Mouse (Mus musculus) C2C12 (cell line): ENCODE data around the gene Hmgb1. TPM values are rescaled to one million over a fixed set of nuclear protein-coding genes. Genes with fewer than 3 reads are reported as not detected.
"Not testable (repeated sequence)": the region's sequence is repeated elsewhere in the genome, so short reads cannot be mapped to it uniquely, and the experiment has no call there.

Experiments used
- H3K27me3 ChIP-seq: one replicate; pipeline ENCODE4 v1.6.1; 2011; ENCODE audit not compliant: control insufficient read depth, insufficient read depth, insufficient read length
- H3K36me3 ChIP-seq: one replicate; pipeline ENCODE4 v1.6.1; 2011; ENCODE audit not compliant: control insufficient read depth, insufficient read depth
- H3K4me3 ChIP-seq: one replicate; pipeline ENCODE4 v1.5.1; 2011; ENCODE audit warnings: mild to moderate bottlenecking, control low read depth; ENCODE audit not compliant: poor library complexity, insufficient read depth, severe bottlenecking
- H3K79me2 ChIP-seq: one replicate; pipeline ENCODE4 v1.6.1; 2011; ENCODE audit not compliant: control insufficient read depth, insufficient read depth
- H3K79me3 ChIP-seq: one replicate; pipeline ENCODE4 v1.6.1; 2011; ENCODE audit warnings: low read depth, control low read depth
- H3ac ChIP-seq: one replicate; pipeline ENCODE3; 2011; ENCODE audit warnings: low read depth; ENCODE audit not compliant: control insufficient read depth, insufficient read length
- CEBPB ChIP-seq: IDR thresholded peaks from one replicate; pipeline ENCODE4 v1.6.1; 2011; ENCODE audit warnings: low read depth, mild to moderate bottlenecking, control low read depth, moderate library complexity
- CTCF ChIP-seq: IDR thresholded peaks from one replicate; pipeline ENCODE4 v1.5.1; 2011; ENCODE audit not compliant: control insufficient read depth, insufficient read depth, insufficient read length
- FOSL1 ChIP-seq: IDR thresholded peaks from one replicate; pipeline ENCODE4 v1.8.0; 2011; ENCODE audit warnings: mild to moderate bottlenecking, low read length; ENCODE audit not compliant: poor library complexity, insufficient read depth, severe bottlenecking
- MAX ChIP-seq: IDR thresholded peaks from one replicate; pipeline ENCODE4 v1.6.1; 2011; ENCODE audit warnings: mild to moderate bottlenecking, control low read depth
- MYOD1 ChIP-seq: IDR thresholded peaks from one replicate; pipeline ENCODE4 v1.6.1; 2011; ENCODE audit warnings: low read depth; ENCODE audit not compliant: control insufficient read depth, insufficient read length
- MYOG ChIP-seq: IDR thresholded peaks from one replicate; pipeline ENCODE4 v1.6.1; 2011; ENCODE audit not compliant: control insufficient read depth, insufficient read length; ENCODE audit errors: extremely low read depth
- USF1 ChIP-seq: IDR thresholded peaks from one replicate; pipeline ENCODE4 v1.6.1; 2011; ENCODE audit warnings: low read depth, mild to moderate bottlenecking, control low read depth, moderate library complexity
- polyA plus RNA-seq: library from polyadenylated mRNA; unstranded; fragments of >200 nt; fragmentation: generic; extraction: Trizol; gene quantifications from one replicate; pipeline ENCODE4 v1.2.1, GENCODE M21; 2012; ENCODE audit warnings: missing spikeins

Hmgb1 gene
- polyA plus RNA-seq, 1 experiment: 185 TPM

DNA sequence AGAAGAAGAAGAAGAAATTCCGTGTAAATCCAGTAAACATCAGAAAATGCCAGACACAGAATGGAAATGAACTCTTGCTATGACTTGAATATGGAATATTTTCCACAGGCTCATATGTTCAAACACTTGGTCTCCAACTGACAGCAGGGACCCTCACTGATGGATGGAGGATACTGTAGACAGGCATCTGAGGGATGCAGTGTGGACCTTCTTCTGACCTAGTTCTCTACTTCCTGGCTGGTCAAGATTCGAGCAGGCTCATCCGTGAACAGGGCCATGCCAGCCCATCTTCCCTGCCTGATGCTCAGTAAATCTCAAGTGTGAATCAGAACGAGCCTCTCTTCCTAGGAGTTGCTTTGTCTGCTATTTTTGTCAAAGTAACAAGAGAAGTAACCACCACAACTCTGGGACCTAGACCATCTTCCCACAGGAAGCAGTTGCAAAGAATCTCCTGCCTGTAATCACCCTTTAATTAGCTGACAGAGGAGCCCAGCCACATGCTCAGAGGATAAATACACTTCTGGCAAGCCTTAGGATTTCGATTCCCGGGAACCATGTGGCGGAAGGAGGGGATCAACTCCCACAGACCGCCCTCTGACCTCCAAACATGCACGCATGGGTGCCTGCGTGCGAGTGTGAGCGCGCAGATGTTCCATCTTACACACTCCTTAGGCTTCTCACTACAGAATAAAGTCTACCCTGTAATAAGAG lies 32.1 kb downstream of the Hmgb1 start:
- no peaks in the 10 kb centered on the region for H3K79me2 ChIP-seq
- H3K79me3 ChIP-seq: no peaks in the 10 kb centered on the region
- H3K36me3 ChIP-seq: no peaks in the 10 kb centered on the region
- no peaks in the 10 kb centered on the region for H3K27me3 ChIP-seq
- no peak overlapping the region for H3K4me3 ChIP-seq
- no peak overlapping the region for H3ac ChIP-seq
- TF ChIP-seq CTCF (no peak), USF1 (no peak), MYOD1 (no peak), FOSL1 (no peak), MYOG (no peak), MAX (no peak), CEBPB (no peak)

DNA sequence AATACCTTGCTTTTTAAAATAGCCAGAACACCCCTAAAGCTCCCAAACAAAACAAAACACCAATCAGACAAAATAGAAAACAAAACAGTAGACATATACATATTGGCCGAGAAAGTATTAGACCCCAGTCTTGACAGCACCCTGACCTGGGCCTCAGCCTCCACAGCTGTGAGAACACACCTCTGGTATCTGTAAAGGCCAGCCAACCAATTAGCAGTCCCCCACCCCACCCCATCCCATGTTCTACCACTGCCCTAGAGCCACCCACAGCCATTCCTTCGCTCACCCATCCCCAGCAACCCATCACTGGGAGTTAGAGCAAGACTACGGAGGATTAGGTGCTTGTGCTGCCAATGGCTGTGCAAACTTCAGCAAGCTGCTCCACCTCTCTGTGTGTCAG lies 33.4 kb downstream of the Hmgb1 start:
- Histone ChIP-seq H3K79me3 (no peaks in the 10 kb centered on the region), H3K4me3 (no peak overlapping the region), H3K36me3 (no peaks in the 10 kb centered on the region), H3ac (no peak overlapping the region), H3K27me3 (no peaks in the 10 kb centered on the region), H3K79me2 (no peaks in the 10 kb centered on the region)
- TF ChIP-seq MAX (no peak), USF1 (no peak), MYOD1 (no peak), MYOG (no peak), CEBPB (no peak), FOSL1 (no peak), CTCF (no peak)

DNA sequence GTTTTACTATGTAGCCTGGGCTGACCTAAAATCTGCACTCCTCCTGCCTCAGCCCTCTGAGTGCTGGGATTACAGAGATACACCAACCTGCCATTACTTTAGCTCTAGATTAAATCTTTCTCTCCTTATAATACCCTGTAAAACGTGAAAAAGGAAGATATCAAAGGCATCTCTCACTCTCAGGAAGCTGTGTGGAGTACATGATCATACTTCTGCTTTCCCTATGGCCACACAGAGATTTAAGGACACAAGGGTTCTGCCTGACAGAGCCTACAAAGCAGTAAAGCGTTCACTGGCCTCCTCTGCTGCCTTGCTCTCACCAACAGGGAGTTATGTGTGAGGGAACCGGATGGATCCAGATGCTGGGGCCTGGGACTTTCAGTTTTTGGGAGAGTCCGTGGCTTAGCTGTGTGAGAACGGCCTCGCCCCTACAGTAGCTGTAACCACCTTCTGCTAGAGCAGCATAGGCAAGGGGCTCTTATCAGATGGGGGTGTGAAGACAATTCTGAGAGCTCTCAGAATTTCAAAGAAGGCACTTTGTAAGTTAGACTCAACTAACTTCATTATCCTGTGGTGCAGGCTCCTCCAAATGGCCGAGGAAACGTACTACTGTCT lies 36.8 kb downstream of the Hmgb1 start:
- TF ChIP-seq CEBPB: no peak
- H3K79me2 ChIP-seq: no peaks in the 10 kb centered on the region
- no peak overlapping the region for H3ac ChIP-seq
- H3K79me3 ChIP-seq: no peaks in the 10 kb centered on the region
- H3K36me3 ChIP-seq: no peaks in the 10 kb centered on the region
- H3K4me3 ChIP-seq: no peak overlapping the region
- no peaks in the 10 kb centered on the region for H3K27me3 ChIP-seq

DNA sequence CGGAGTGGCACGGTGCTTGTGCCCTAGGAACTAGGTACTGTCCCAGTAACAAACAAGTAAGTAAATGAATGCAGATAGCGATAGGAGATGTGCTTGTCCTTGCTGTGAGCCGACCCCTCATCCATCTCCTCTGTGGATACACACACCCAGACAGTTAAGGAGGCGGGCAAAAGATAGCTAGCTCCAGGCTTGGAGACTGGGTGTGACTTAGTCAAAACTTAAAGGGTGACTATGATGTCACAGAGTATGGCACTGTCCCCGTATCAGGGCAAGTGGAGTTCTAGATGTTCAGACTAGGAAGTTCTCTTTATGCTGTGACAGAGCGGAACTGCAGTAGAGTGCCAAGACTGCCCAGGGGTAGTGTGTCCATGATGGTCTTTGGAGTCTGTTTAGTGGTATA lies 37.6 kb downstream of the Hmgb1 start:
- no peak overlapping the region for H3K4me3 ChIP-seq
- TF ChIP-seq USF1 (no peak), MYOG (no peak), CTCF (no peak), MYOD1 (no peak), FOSL1 (no peak), CEBPB (no peak), MAX (no peak)
- no peak overlapping the region for H3ac ChIP-seq
- H3K36me3 ChIP-seq: no peaks in the 10 kb centered on the region
- no peaks in the 10 kb centered on the region for H3K27me3 ChIP-seq
- H3K79me2 ChIP-seq: no peaks in the 10 kb centered on the region
- no peaks in the 10 kb centered on the region for H3K79me3 ChIP-seq

DNA sequence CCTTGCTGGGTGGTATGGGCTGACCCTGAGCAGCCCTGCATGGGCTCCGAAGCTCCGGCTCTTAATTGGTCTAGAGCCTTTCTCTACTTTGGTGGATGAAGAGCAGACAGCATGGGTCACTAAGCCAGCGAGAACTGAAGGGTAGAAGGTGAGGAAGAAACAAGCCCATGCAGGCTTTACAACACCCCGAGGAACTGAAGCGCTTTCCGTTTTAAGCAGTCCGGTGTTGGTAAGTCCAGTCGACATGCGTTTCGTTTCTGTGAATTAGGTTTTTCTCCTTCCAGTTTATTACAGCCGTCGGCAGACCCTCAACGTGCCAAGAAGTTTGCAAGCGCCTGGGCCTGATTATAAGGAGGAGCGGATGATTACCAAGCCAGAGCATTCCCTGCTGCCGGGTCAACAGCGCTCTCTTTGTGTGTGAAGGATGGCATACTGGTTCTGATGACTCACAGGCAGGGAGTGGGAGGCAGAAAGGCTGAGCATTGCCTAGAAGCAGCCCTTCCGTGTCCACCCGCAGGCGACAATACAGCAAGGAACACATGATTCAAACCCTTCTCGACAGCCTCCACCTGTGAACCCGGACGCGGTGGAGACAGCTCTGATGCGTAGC lies 40.4 kb downstream of the Hmgb1 start:
- H3K79me2 ChIP-seq: no peaks in the 10 kb centered on the region
- no peak for TF ChIP-seq MAX
- no peaks in the 10 kb centered on the region for H3K27me3 ChIP-seq
- no peak overlapping the region for H3K4me3 ChIP-seq
- no peak overlapping the region for H3ac ChIP-seq
- no peaks in the 10 kb centered on the region for H3K79me3 ChIP-seq
- H3K36me3 ChIP-seq: no peaks in the 10 kb centered on the region

DNA sequence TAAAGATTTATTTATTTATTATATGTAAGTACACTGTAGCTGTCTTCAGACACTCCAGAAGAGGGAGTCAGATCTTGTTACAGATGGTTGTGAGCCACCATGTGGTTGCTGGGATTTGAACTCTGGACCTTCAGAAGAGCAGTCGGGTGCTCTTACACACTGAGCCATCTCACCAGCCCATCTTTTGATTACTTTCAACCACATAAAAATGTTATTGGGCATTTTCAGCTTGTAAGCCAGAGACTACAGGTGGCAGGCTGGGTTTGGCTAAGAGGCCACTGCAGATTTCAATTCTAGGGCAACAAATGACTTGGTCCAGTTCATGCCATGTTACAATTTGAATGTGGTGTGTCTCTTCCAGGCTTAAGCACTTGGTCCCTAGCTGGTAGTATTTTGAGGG lies 43.1 kb downstream of the Hmgb1 start:
- not testable (repeated sequence) for H3K79me2 ChIP-seq, H3K79me3 ChIP-seq, H3K36me3 ChIP-seq, H3ac ChIP-seq, H3K27me3 ChIP-seq, H3K4me3 ChIP-seq
